Mouse (Mus musculus) yolk sac, embryonic 10.5 days (tissue): Measurements from ENCODE around the gene Reep1.
A peak's percentile ranks its signal among the peaks of the same experiment; 100 is the strongest.

Source experiments
- DNase-seq: peaks from one replicate; pipeline ENCODE4 v3.0.0-alpha.2; 2017; ENCODE audit warnings: low spot score

Reep1 gene

DNA sequence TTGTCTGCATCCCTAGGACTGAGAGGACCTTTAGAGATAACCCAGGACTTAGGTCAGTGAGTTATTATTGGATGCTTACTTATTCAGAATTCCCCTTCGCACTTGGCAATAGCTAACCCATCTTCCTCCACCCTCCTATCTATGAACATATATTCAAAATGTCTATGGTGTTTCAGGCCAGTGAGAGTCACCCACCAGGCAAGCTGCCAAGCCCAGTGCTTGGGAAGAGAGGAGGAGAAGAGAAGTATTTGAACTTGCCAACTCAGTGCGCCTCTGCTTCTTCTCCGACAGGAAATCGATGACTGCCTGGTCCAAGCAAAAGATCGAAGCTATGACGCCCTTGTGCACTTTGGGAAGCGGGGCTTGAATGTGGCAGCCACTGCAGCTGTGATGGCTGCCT lies 73.1 kb downstream of the Reep1 start:
- DNase-seq: no peak

DNA sequence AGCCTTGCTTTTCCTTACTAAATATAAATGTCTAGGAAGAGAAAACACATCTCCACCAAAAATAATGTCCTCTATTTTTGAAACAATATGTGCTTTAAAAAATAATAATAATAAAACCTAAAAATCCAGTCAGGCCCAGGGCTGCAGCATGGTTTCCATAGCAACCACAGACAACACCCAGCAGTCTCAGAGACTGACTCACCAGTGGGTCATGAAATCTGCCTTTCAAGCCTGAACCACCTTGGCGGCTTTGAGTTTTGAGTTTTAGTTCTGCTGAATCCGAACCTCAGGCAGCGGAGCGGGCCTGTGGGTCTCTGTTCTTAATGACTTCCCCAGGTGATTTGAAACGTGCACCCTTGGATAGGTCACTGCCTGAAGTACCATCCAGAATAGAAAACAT lies 75.8 kb downstream of the Reep1 start:
- DNase-seq: no peak

DNA sequence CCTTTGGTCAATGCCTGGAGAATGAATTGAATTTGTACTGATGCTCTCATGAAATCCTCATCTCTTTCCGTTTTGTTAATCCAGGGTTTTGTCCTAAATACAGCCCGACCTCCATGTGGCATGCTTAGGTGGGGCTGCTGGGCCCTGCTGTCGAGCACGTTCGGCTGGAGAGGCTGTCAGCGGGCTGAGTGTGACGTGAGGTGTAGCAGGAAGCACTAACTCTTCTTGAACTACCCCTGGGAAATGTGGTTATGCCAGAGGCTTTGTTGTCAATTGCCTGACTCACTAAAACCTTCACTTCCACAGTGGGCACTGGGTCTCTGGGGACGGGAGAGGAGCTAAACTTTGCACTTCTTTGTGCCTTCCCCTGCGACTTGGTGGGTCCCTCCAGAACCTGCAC lies 81.0 kb downstream of the Reep1 start:
- DNase-seq: no peak

DNA sequence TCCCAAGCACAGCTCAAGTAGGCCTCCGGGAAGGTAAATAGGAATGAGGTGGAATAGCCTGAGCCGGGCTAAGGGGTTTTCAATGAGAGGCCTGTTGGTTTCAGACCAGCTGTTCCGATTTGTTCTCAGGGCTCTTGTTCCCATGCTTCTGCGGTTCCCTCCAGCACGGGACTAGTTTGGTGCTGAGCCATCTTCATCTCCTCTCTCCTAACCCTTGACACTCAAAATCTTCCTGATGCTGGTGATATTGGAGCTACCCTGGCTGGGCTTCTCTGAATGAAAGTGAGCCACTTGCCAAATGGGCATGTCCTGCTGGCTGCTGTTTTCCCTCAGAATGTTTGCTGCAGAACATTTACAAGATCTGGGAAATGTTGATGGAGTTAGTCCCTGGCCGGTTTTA lies 84.4 kb downstream of the Reep1 start:
- no peak for DNase-seq

DNA sequence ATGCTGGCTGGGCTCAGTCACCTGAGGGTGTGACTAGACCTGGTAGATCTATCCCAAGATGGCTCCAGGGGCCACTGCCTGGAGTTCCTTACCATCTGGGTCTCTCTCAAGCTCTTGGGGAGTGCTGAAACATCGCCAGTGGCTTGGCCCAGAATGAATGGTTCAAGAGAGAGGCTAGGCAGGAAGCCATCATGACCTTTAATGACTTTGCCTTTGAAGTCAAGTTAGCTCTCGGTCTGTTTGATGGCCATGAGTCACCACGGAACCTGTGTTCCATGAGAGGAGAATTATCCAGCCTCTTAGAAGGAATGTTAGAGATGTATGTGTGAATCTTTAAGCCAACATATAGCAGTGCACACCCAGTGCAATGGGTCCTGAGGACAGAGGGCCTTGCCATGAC lies 92.0 kb downstream of the Reep1 start:
- DNase-seq: no peak

DNA sequence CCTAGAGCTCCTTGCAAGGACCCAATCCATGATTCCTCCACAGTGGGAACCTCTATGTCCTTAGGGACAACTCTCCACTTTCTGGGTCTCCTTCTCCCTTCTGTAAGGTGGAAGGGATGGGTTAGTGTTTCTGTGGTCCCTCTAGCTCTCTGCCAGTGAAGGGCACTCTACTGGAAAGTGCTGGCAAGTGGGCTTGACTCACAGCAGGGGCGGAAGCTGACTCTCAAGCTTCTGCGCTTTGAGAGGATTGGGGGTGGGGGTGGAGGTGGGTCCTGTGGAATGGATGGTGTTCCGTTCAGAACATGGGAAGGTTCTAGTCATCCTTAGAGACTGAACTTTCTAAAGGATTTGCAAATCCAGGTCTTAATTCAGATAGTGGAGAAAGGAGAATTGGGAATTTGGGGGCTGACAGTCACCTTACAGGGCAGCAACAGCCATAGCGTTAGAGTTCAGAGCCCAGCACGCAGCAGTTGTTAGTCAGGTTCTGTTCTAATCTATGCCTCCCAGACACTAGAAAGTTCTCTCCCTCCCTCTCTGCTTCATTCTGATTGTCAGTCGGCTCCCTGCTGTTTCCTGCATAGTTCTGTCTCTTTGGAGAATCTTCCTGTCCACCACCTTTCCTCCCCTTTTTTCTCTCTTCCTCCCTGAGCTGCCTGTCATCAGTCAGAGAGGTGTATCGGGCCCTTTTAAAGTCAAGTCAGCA lies 93.8 kb downstream of the Reep1 start:
- no peak for DNase-seq

DNA sequence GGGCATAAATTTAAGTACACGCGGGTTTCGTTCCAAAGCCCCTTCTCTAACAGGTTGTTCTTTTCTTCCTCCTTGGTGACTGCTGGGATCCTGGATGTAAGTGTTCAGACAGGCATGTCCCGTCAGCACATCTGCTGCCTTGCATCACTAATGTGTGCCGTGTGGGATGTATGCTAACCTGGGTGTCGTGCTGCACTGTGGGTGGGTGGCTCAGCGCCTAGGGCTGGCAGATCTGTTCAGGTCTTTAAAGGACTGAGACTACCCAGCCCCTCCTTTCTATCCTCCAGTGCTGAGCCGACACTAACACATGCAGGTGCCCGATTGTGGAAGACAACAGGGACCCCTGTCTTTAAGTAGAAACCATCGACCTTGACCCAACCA lies 94.3 kb downstream of the Reep1 start:
- DNase-seq: no peak

DNA sequence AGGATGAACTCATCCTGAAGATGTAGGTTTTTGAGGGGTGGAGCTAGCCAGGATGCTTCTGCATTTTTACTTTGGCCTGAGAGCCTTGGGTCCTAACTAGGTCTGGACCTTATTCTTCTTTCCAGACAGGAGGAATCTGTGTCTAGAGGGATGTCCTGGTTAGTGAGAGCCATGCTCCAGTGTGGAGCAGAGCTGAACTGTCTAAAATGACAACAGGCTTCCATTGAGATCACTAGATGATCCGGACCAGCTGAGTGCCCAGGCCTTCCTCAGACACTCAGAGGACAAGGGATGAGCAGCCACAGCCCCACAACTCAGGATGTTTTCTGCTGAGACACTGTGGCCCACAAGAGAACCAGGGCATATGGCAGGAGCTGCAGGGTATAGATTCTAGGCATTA lies 96.2 kb downstream of the Reep1 start:
- DNase-seq: no peak

DNA sequence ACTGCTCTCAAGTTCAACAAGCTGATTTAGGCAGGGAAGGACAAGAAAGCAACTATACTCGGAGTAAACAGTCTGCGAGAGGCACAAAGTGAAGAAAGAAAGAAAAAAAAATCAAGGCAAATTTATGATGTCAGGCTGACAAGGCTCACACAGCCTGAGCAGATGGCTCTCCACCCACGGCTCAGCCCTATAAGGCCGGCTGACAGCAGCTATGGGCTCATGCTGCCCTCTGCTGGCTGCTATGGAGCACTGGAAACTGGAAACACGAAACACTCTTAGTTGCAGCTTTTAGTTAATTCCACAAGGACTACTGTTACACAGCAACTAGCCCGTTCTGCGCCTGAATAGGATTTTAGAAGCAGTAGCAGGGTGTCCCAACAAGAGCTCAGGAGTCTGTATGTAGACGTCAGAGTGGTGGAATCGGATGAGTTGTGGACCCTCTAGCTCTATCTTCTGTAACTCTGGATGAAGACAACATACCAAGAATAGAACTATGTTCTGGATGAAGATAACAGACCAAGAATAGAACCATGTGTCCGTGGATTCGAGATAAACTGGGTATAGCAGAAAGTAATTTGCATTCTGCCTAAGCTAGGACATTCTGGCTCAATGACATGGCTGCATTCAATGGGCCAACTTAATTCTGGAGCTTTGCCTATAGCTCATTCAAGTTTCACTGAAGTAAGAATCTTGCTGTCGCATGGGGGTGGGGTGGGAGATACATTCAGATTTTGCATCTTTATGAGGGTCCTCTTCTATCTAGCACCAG lies 96.9 kb downstream of the Reep1 start:
- DNase-seq: peak; percentile 47

DNA sequence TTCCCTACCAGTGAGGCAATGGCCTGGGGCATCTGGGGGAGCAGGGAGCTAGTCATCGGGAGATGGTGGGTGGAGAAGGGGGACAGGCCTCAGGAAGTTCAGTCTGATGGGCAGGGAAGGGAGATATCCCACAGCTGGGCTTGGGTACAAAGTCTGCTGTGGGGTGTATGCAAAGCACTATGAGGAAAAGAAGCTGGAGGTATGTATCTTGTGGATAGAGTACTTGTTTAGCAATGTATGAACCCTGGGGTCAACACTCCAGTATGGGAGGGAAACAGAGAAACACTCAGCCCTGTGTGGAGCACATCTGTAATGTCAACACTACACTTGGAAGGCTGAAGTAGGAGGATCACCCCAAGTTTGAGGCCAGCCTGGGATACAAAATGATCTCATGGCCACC lies 99.4 kb downstream of the Reep1 start:
- DNase-seq: no peak

DNA sequence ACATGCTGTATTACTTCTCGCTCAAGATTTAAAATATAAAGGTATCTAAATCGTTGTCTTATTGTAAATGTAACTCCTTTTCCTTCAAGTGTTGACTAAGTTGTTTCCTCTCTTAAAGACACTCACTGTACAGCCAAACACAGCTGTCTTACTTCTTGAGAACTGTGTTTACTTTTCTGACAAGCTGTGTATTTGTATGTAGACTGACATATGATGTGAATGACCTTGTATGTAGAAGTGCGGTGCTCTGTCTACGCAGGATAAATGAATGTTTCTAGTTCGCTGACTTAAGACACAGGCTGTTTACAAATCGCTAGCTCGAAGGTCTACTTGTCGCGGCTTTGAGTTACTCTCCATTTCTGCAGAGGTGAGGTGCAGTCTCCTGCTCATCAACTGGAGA lies 102.5 kb downstream of the Reep1 start:
- DNase-seq: no peak

DNA sequence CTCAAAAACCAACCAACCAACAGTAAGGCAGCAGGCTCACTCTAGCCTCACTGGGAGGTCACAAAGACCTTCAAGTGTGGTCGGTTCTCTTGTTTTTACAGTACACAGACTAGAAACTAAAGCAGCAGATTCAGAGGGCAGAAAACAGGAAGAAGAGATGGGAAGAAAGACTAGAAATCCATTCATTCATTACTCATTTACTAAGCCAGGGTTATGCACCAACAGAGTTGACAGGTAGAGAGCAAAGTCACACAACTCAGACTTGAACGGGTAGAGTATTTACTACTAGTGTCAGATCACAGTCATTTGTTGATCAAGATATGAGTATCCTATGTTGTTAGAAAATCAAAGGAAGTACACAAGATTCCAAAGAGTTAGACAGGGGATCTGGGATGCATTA lies 105.5 kb downstream of the Reep1 start:
- no peak for DNase-seq

DNA sequence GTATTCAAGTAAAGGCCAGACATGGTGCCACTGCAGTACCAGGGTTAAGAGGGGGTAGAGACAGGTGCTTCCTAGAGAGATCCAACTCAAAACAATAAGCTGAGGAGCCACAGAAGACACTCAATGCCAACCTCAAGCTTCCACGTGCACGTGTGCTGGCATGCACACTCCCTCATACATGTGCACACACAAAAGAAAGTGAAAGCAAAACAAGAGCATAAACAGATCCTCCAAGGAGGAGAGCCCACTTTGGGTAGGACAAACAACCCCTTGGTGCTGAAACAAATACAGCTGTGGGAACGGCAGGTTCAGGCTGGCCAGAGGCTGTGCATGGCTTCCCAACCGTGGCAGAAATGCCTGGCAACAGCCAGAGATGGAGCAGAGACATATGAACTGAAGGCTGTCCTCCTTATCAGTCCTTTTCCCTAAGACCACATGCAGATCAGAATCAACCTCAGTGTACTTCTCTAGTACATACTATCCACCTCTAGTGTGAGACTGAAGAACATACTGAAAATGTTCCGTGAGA lies 112.5 kb downstream of the Reep1 start:
- DNase-seq: no peak

DNA sequence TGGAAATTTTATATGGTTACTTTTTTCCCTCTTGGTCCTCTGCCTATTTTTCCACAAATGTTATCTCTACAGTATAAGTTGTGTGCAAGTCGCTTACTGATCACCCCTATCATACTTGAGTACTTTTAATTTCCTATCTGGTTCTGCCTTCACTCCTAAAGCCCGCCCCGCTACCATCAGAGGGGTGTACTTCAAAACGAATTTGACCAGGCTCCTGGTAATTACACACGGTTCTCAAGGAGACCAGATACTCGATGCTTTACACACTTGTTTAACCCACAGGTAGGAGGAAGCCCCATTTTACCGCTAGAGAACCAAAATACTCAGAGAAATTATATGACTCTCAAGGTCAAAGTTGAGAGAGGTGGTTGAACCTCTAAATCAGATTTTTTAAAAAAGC lies 115.7 kb downstream of the Reep1 start:
- no peak for DNase-seq

DNA sequence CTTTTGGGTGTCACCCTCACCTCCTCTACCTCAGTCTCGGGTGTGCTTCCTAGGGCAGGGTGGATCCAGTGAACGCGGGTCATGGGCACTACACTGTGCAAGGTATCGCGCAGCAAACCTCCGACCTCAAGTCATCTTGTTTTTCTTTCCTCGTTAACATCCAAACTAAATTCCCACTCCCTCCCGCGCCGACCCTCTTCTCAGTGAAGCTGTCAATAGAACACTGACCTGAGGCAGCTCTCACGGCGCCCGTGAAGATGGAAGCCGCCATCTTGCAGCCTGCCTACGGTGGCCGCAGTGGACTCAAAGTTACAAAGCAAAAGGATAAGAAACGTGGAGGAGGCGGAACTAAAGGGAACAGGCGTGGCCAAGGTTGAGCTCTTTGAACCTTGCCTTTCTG lies 116.1 kb downstream of the Reep1 start:
- DNase-seq: peak; percentile 90

DNA sequence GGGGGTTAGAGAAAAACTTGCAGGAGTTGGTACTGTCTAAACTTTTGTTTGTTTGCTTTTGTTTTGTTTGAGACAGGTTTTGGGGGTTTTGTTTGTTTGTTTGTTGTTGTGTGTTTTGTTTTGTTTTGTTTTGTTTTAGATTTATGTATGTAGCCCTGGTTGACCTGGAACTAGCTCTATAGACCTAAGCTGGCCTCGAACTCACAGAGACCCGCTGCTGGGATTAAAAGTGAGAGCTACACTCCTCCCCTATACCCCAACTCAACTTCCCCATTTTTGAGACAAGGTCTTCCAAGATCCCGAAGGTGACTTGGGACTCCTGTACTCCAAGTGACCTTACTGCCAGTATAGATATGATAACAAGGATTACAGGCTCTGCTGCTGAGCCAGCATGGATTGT lies 116.6 kb downstream of the Reep1 start:
- no peak for DNase-seq

DNA sequence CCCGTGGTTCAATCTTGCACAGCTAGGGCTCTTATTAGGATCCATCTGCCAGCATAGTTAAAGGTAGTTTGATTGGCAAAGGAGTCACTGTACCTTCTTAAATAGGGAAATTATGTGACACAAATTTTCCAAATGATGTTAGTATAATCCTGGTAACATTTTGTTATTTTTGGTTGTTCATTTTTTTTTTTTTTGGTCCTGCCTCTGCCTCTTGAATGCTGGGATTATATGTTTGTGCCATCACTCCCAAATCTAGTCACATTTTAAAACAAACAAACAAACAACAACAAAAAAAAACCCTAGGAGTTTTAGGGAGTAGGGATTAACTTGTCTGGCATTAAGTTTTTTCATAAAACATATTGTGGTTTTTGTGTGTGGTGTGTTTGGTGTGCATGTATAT lies 119.5 kb downstream of the Reep1 start, which contains the start of gene Mrpl35:
Mrpl35 (minus strand) TSS at position 101 of the 400 bp plus-strand sequence.
- no peak for DNase-seq

DNA sequence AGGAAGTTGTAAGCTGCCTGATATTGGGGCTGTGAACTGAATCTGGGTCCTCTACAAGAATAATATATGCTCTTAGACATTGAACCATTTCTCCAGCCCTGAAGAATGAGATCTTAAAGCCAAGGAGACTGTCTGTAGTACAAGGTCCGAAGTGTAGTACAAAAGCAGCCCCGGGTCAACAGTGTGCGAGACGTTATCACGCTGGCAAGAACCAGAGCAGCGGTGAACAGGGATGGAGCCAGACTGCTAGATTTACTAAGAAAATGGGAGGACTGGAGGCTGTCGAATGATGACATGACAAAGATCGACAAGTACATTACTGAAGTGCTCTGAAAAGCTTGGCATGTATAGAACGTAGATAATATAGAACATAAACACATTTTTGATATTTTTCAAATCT lies 122.4 kb downstream of the Reep1 start:
- DNase-seq: peak; percentile 52

DNA sequence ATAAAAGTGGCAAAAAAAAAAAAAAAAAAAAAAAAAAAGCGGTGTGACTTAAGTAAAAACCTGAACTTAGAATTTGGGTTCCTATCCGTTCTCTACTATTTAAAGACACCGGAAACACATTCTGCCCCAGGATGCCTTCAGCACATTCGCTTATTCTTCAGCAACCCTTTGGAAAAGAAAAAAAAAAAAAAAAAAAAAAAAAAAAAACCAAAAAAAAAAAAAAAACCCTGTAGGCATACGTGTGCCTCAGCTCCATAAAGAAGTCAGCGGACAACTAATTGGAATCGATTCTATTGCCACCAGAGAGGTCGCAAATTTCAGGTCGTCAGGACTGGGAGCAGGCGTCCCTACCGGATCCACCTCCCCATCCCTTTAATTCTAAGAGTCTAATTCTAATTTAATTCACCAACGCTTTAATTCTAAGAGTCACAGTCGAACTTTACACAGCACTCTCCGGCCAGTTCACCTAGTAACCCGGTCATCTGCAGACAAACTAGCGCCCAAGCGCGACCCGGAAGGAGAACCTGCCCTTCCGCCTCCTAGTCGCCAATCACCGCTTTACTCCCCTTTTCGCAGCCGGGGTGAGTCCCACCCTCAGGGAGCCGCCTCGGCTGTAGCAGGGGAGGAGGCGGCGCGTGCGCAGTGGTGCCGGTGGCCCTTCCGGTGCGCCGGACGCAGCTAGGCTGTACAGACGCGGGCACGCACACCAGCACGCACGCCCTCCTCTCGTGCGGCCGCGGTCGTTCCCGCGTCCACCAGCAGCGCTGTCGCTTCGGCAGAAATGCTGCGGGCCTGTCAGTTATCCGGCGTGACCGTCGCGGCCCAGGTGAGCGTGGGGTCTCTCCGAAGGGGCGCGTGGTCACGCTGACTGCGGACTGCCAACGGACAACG lies 123.6 kb downstream of the Reep1 start, which contains the start of gene Immt:
Immt (plus strand) TSS at position 642 of the 891 bp plus-strand sequence.
- DNase-seq: peak; percentile 97

DNA sequence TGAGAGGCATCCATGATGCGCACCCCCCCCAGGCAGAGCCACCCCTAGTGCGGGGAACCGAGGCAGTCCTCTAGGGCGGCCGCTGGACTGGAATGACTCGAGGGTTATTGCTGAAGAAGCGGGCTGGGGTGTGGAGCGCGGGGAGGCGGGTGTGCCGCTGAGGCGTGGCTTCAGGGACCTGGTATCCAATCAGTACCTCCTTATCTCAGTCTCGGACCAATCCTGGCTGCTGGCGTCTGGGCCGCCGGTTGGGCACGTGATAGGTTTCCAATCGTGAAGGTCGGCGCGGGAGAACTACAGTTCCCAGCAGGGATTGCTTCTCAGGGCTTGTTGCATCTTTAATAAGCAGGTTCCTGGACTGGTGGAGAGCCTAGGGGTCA lies 124.2 kb downstream of the Reep1 start:
- DNase-seq: peak; percentile 95

DNA sequence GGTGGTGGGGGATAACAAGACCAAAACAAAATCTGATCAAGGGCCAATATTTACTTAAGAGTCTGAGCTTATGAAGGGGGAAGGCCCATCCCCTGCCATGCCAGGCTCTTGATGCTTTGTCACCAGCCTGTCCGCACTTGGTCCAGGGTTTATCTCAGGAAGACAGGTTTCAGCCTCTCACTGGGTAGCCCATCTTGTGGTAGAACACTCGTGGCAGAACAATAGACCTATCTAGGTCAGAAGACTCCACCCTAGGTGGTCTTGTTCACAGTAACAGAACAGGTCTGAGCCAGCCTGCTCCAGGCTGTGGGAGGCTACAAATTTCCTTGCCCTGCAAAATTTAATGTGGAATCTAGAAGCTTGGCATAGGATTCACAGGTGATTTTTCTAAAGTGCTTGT lies 129.4 kb downstream of the Reep1 start:
- no peak for DNase-seq

DNA sequence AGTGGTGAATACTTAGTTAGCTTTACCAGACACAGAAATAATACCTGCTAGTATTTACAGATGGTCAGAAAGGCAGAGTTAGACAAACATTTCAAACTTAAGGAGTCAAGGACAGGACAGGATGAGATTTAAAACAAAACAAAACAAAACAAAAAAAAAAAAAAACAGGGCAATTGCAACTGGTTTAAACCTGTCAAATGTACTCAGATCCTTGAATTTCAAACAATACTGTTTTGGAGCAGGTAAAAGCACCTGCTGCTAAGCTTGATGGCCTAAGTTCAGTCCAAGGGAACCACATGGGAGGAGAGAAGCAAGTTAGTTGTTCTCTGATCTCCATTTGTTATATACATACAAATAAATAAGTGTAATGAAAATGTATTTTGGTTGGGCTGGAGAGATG lies 132.5 kb downstream of the Reep1 start:
- DNase-seq: no peak
